Mouse (Mus musculus) small intestine, adult 2 months (tissue): ENCODE results near the gene Gcnt1. TPM values are rescaled to one million over a fixed set of nuclear protein-coding genes. Genes with fewer than 3 reads are reported as not detected.

Experiments
- H3K27ac ChIP-seq: fragments of 200-500 bp; 2 replicates; pipeline ENCODE4 v1.5.1; 2012; ENCODE audit warnings: low read depth, low read length, control low read depth, inconsistent platforms; ENCODE audit not compliant: insufficient read depth
- H3K27me3 ChIP-seq: fragments of 200-500 bp; 2 replicates; pipeline ENCODE4 v1.6.1; 2012; ENCODE audit warnings: mild to moderate bottlenecking, moderate library complexity, low read length, inconsistent platforms; ENCODE audit not compliant: control insufficient read depth, insufficient read depth
- H3K36me3 ChIP-seq: fragments of 200-500 bp; 2 replicates; pipeline ENCODE4 v1.6.1; 2012; ENCODE audit warnings: mild to moderate bottlenecking, low read length, control low read depth, inconsistent platforms; ENCODE audit not compliant: control insufficient read depth, insufficient read depth
- H3K4me1 ChIP-seq: fragments of 200-500 bp; 2 replicates; pipeline ENCODE4 v1.6.1; 2012; ENCODE audit warnings: low read length, inconsistent platforms, mixed read lengths; ENCODE audit not compliant: control insufficient read depth, insufficient read depth, insufficient read length
- H3K4me3 ChIP-seq: fragments of 200-500 bp; 2 replicates; pipeline ENCODE4 v1.5.1; 2012; ENCODE audit warnings: low read depth, mild to moderate bottlenecking, control low read depth, inconsistent platforms, low read length, moderate library complexity
- CTCF ChIP-seq: fragments of 200-500 bp; IDR thresholded peaks from 2 replicates; pipeline ENCODE4 v1.5.1; 2012; ENCODE audit warnings: low read depth, mild to moderate bottlenecking, control low read depth, inconsistent platforms, low read length, moderate library complexity, mixed read lengths; ENCODE audit not compliant: insufficient replicate concordance, insufficient read length; ENCODE audit errors: extremely low read depth
- POLR2A ChIP-seq: fragments of 200-500 bp; IDR thresholded peaks from 2 replicates; pipeline ENCODE4 v1.6.1; 2012; ENCODE audit warnings: low read depth, mild to moderate bottlenecking, control low read depth, inconsistent platforms, low read length, moderate library complexity
- WGBS: fragments of 180-500 bp; shearing (Covaris S2); methylation state at CpG from one replicate; pipeline ENCODE4 v1.1.7; 2018; 5-methylcytosine and 5-hydroxymethylcytosine counted together
- polyA plus RNA-seq: library from polyadenylated mRNA; depleted of rRNA; stranded (reverse); fragments of >200 nt; gene quantifications from 2 replicates; pipeline ENCODE4 v1.2.3, GENCODE M21; 2012

The Gcnt1 gene
- polyA plus RNA-seq, 1 experiment: 0.80 TPM

DNA sequence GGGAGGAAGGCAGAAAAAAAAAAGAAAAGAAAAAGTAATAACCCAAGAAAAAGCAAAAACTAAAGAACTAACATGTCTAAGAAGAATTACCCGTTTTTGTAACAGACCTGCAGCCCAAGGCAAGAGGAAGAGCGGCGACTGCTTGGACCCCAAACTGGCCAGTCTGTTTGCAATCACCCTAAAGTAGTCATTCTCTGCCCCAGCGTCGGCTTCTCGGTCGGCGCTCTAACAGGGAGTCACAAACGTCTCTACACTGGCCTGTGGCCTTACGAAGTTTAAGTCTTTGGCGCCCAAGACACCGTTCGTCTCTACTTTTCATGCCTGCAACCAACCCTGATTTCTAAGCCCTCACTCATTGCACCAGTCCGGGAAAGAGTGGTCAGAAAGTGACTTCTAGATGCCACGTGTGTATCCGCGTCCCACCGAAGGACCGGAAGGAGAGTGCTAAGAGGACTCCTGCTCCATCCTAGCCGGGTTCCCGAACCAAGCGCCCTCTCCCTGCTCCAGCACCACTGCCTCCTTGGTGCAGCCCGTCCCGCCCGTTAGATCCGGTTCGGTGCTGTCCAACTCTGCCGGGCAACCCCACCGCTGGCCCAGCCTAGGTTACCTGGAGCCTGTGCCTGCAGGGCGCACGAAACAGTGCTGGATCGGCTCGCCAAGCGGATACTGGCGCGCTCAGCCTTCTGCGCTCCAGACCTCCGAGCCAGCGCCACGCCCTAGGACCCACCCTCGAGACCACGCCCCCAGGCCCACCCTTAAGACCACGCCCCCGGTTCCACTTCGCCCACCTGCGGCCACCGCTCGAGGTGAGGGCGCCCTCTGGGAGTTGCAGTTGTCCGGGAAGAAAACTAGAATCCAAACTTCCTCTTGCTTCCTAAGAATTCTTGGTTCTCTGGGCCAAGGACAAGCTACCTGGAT, 16.4 kb downstream of the Gcnt1 start:
- peaks cover 2% of the 10 kb centered on the region for H3K4me1 ChIP-seq
- no peak overlapping the region for H3K27ac ChIP-seq
- WGBS: 4% methylated on average over 50 of the region's 50 CpGs

DNA sequence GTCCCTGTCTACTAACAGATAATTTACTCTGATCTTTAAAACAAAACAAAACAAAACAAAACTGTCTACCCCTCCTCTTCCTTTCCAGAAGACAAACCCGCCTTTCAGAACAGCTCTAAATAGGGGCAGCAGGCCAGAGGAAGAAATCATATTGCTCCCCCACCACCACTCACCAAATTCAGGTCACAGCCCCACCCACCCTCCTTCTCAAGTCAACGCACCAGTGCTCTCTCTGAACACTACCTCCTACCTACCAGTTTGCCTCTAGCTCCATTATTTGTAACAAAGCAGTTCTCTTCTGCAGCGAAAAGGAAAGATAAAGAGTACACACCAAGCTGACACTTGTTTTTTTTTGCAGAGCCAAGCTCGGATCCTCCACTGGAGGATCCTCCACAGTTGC, 17.3 kb downstream of the Gcnt1 start:
- Histone ChIP-seq H3K36me3 (no peaks in the 10 kb centered on the region), H3K4me3 (peak overlapping the region; percentile 26; the same call in 1 of the 2 replicates), H3K4me1 (peaks cover 2% of the 10 kb centered on the region), H3K27me3 (peaks cover 11% of the 10 kb centered on the region), H3K27ac (no peak overlapping the region)
- WGBS: 31% methylated on average over 4 of the region's 4 CpGs
- no peak for TF ChIP-seq CTCF
- TF ChIP-seq POLR2A: no peak

More for the DNA sequence above, 16.4 kb downstream of the Gcnt1 start:
- no peaks in the 10 kb centered on the region for H3K36me3 ChIP-seq
- peak overlapping the region; percentile 67 for H3K4me3 ChIP-seq
- no peak for TF ChIP-seq CTCF
- TF ChIP-seq POLR2A: peak; percentile 26; the same call in 1 of the 2 replicates
- H3K27me3 ChIP-seq: peaks cover 11% of the 10 kb centered on the region

DNA sequence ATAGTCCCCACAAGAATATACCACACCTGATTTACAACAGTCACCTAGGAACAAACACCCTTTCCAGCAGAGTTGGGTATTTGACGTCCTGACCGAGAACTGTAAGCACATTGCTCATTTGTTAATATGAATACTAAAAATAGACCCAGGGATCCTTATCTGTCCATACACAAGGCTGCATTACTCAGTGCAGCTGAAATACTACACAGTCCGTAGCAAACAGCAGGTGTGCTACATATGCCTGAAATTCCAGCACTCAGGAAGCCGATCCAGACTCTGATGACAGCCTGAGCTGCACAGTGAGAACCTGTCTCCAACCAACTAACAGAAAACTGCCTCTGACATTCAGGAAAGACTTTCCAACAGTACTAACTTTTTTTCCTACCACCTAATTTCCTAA, 17.8 kb downstream of the Gcnt1 start:
- Histone ChIP-seq H3K4me3 (no peak overlapping the region), H3K27ac (no peak overlapping the region), H3K4me1 (peaks cover 2% of the 10 kb centered on the region), H3K36me3 (no peaks in the 10 kb centered on the region), H3K27me3 (peaks cover 11% of the 10 kb centered on the region)
- 43% methylated on average over 4 of the region's 4 CpGs for WGBS
- TF ChIP-seq POLR2A (no peak), CTCF (no peak)

DNA sequence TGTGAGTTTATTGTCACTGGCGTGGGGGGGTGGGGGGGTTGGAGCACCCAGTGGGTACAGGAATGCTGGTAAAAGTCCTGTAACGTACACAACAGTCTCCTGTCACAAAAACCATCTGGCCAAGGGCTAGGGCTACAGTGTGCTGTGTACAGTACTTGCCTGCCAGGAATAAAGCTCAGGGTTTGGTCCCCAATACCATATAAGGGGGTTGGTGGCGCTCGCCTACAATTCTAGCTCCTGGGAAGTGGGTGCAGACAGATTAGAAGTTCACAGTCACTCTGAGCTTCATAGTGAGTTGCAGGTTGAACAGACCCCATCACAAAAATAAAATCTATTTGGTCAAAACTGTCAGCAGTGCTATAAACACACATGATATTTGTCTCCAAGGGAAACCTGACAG, 18.3 kb downstream of the Gcnt1 start:
- no peaks in the 10 kb centered on the region for H3K36me3 ChIP-seq
- H3K4me1 ChIP-seq: peaks cover 2% of the 10 kb centered on the region
- WGBS: 69% methylated on average over 4 of the region's 4 CpGs
- H3K27me3 ChIP-seq: peaks cover 11% of the 10 kb centered on the region
- no peak overlapping the region for H3K4me3 ChIP-seq
- H3K27ac ChIP-seq: no peak overlapping the region
- no peak for TF ChIP-seq POLR2A
- no peak for TF ChIP-seq CTCF

DNA sequence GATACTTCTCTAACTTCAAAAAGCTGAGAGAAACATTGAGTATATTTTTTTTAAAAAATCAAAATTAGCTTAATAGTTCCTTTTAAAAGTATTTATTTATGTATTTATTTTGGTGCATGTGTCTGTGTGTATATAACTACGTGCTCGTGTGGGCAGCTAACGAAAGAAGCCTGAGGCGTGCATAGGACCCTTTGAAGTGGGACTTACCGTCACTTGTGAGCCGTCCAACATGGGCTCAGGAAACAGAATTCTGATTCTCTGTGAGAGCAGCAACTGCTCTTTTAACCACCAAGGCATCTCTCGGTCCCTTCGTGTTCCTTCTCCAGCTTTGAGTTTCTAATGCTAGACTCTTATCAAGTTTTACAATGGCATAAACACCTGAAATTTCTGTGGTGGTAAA, 18.9 kb downstream of the Gcnt1 start:
- 82% methylated on average over 8 of the region's 8 CpGs for WGBS
- Histone ChIP-seq H3K36me3 (no peaks in the 10 kb centered on the region), H3K27me3 (peaks cover 11% of the 10 kb centered on the region), H3K27ac (no peak overlapping the region), H3K4me1 (peaks cover 2% of the 10 kb centered on the region), H3K4me3 (no peak overlapping the region)
- no peak for TF ChIP-seq POLR2A

DNA sequence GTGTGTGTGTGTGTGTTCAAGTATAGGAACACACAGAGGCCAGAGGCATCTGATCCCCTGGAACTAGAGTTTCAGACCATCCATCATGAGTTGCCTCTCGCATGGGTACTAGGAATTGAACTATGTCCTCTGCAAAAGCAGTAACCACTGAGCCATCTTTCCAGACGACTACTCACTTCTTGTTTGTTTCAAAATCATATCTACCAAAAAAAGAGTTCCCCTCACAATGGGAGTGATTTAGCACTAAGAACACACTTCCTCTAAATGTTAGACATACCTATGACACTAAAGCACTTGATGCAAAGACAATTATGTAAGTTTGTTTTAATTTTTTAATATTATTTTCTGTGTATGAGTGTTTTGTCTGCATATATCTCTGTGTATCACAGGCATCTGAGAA, 24.8 kb downstream of the Gcnt1 start:
- WGBS: 80% methylated on average over 2 of the region's 2 CpGs
- H3K36me3 ChIP-seq: no peaks in the 10 kb centered on the region
- H3K4me1 ChIP-seq: peaks cover 3% of the 10 kb centered on the region; the same call in 1 of the 2 replicates
- H3K27me3 ChIP-seq: no peaks in the 10 kb centered on the region
- no peak overlapping the region for H3K27ac ChIP-seq
- no peak for TF ChIP-seq POLR2A
- no peak for TF ChIP-seq CTCF
- H3K4me3 ChIP-seq: no peak overlapping the region

DNA sequence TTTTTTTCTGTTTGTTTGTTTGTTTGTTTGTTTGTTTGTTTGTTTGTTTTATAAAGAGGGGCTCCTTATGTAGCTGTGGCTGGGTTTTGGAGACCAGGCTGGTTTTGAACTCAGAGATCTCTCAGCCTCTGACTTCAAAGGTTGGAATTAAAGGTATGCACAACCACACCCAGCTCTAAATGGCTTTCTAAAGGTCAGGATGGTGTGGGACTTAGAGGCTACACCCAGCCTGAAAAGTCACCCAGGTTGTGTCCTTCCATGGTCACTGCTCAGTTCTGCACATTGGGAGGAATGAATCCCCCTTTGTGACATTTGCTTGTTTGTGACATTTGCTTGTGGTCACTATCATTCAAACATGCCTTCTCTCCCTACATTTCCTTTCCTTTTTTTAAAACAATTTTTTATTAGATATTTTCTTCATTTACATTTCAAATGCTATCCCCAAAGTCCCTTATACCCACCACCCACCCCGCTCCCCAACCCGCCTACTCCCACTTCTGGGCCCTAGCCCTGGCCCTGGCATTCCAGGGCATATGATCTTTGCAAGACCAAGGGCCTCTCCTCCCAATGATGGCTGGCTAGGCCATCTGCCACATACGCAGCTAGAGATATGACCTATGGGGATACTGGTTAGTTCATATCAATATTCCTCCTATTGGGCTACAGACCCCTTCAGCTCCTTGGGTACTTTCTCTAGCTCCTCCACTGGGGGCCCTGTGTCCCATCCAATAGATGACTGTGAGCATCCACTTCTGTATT, 25.7 kb downstream of the Gcnt1 start:
- Histone ChIP-seq H3K27ac (no peak overlapping the region), H3K4me3 (no peak overlapping the region), H3K4me1 (peaks cover 3% of the 10 kb centered on the region; the same call in 1 of the 2 replicates), H3K27me3 (no peaks in the 10 kb centered on the region), H3K36me3 (no peaks in the 10 kb centered on the region)
- WGBS: 90% methylated on average over 3 of the region's 3 CpGs
- TF ChIP-seq POLR2A (no peak), CTCF (no peak)
